Mouse (Mus musculus) left cerebral cortex, adult 11 months (tissue): ENCODE data around the gene Tex2.
"Not testable (repeated sequence)": the region's sequence is repeated elsewhere in the genome, so short reads cannot be mapped to it uniquely, and the experiment has no call there.

Experiments used
- DNase-seq: peaks from one replicate; pipeline ENCODE4 v3.0.0; 2022; ENCODE audit warnings: low spot score

The Tex2 gene

GRCm38 (mm10) chr11:106504129-106504528 is 109.1 kb downstream of the Tex2 start:
- DNase-seq = no peak

GRCm38 (mm10) chr11:106503425-106503717 is 109.9 kb downstream of the Tex2 start:
- peak; percentile 51 for DNase-seq

- DNase-seq = no peak
These were observed 110.4 kb downstream of the Tex2 start for GRCm38 (mm10) chr11:106502631-106503424.

GRCm38 (mm10) chr11:106502159-106502505 is 111.1 kb downstream of the Tex2 start:
- DNase-seq = no peak

- no peak for DNase-seq
These were observed 111.7 kb downstream of the Tex2 start for GRCm38 (mm10) chr11:106501308-106502158.

GRCm38 (mm10) chr11:106500393-106501307 is 112.6 kb downstream of the Tex2 start:
- DNase-seq = peak; percentile 97

GRCm38 (mm10) chr11:106498739-106499379 is 114.4 kb downstream of the Tex2 start:
- DNase-seq = no peak

- DNase-seq = no peak
These were observed 115.3 kb downstream of the Tex2 start for GRCm38 (mm10) chr11:106497926-106498325.

GRCm38 (mm10) chr11:106497009-106497408 is 116.2 kb downstream of the Tex2 start:
- not testable (repeated sequence) for DNase-seq

- no peak for DNase-seq
These were observed 120.1 kb downstream of the Tex2 start for GRCm38 (mm10) chr11:106492984-106493669.

- no peak for DNase-seq
These were observed 121.8 kb downstream of the Tex2 start for GRCm38 (mm10) chr11:106491393-106491792.

- DNase-seq = not testable (repeated sequence)
These were observed 122.6 kb downstream of the Tex2 start for GRCm38 (mm10) chr11:106490600-106490999.

GRCm38 (mm10) chr11:106490057-106490456 is 123.2 kb downstream of the Tex2 start:
- DNase-seq = no peak

- DNase-seq = no peak
These were observed 124.1 kb downstream of the Tex2 start for GRCm38 (mm10) chr11:106489036-106489693.

GRCm38 (mm10) chr11:106488126-106488561 is 125.1 kb downstream of the Tex2 start:
- DNase-seq = no peak

GRCm38 (mm10) chr11:106487733-106488115 is 125.5 kb downstream of the Tex2 start, which contains the start of gene Ern1:
Ern1 (minus strand) TSS chr11:106487852.
- peak; percentile 90 for DNase-seq

GRCm38 (mm10) chr11:106486866-106487732 is 126.1 kb downstream of the Tex2 start:
- DNase-seq = peak; percentile 41

GRCm38 (mm10) chr11:106486042-106486865 is 127.0 kb downstream of the Tex2 start:
- no peak for DNase-seq

GRCm38 (mm10) chr11:106485611-106486010 is 127.6 kb downstream of the Tex2 start:
- DNase-seq = no peak
